Mouse (Mus musculus) intestine, embryonic 14.5 days (tissue): ENCODE data around the gene Tubgcp2. TPM values are rescaled to one million over a fixed set of nuclear protein-coding genes. Genes with fewer than 3 reads are reported as not detected.

Experiments used
- ATAC-seq: fragments of 200-750 bp; cut with Nextera tagmentation; replicated peaks from 2 replicates; pipeline ENCODE4 v1.8.0; 2017; ENCODE audit warnings: low read depth, moderate number of reproducible peaks, moderate TSS enrichment, moderate library complexity; ENCODE audit not compliant: low FRiP score, low TSS enrichment
- DNase-seq: peaks from one replicate; pipeline ENCODE4 v3.0.0-alpha.2; 2018; ENCODE audit warnings: low spot score
- H3K27ac ChIP-seq: fragments of 300-500 bp; sonication (generic); 2 replicates; pipeline ENCODE4 v1.5.1; 2014; ENCODE audit warnings: low read depth, mild to moderate bottlenecking, control low read depth
- H3K27me3 ChIP-seq: fragments of 300-500 bp; sonication (generic); replicated peaks from 2 replicates; pipeline ENCODE4 v1.6.1; 2014; ENCODE audit warnings: low read length, control low read depth; ENCODE audit not compliant: control insufficient read depth, insufficient read depth
- H3K36me3 ChIP-seq: fragments of 300-500 bp; sonication (generic); 2 replicates; pipeline ENCODE4 v1.6.1; 2014; ENCODE audit warnings: low read length, control low read depth; ENCODE audit not compliant: control insufficient read depth, insufficient read depth
- H3K4me1 ChIP-seq: fragments of 300-500 bp; sonication (generic); replicated peaks from 2 replicates; pipeline ENCODE4 v1.6.1; 2014; ENCODE audit warnings: low read length, control low read depth, mixed read lengths; ENCODE audit not compliant: control insufficient read depth, insufficient read depth
- H3K4me2 ChIP-seq: fragments of 300-500 bp; sonication (generic); 2 replicates; pipeline ENCODE4 v1.6.1; 2014; ENCODE audit warnings: low read length
- H3K4me3 ChIP-seq: fragments of 300-500 bp; sonication (generic); 2 replicates; pipeline ENCODE4 v1.5.1; 2014; ENCODE audit warnings: low read depth, low read length, control low read depth, mixed read lengths
- H3K9ac ChIP-seq: fragments of 300-500 bp; sonication (generic); 2 replicates; pipeline ENCODE4 v1.6.1; 2014; ENCODE audit warnings: mild to moderate bottlenecking, low read length
- H3K9me3 ChIP-seq: fragments of 300-500 bp; sonication (generic); 2 replicates; pipeline ENCODE4 v1.6.1; 2016; ENCODE audit warnings: low read length, control low read depth; ENCODE audit not compliant: control insufficient read depth
- WGBS: fragments of 180-500 bp; shearing (Covaris S2); extraction: QIAGEN DNeasy Blood & Tissue Kit; methylation state at CpG from one replicate; pipeline ENCODE4 v1.1.7; 2014; 5-methylcytosine and 5-hydroxymethylcytosine counted together
- polyA plus RNA-seq: library from polyadenylated mRNA; unstranded; fragments of >200 nt; fragmentation: Nextera tagmentation; extraction: Ambion mirVana; gene quantifications from 2 replicates; pipeline ENCODE4 v1.2.1, GENCODE M21; 2014

Tubgcp2 gene
- polyA plus RNA-seq, 1 experiment from 2014 or later, result 56.0 TPM

DNA sequence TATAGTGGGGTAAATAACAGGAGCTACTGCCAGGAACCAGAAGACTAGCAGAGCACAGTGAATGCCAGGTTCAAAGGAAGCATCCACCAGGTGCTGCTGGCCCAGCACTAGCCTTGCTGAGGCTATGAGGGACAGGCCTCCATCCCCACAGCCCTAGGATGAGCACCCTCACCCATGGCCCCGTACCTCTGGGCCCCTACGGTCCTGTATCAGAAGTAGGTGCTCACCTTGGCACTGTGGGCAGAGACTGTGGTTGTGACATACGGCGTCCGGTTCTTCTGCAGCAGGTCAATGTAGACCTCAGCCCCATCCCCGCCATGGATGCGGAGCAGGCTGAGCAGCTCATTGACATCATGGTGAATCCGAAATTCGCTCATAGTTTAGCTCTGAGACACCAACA is 3.1 kb downstream of the Tubgcp2 start:
- WGBS, result 94% methylated on average over 9 of the region's 9 CpGs
- ATAC-seq (no peak), DNase-seq (no peak)
- H3K4me3 ChIP-seq, result no peak overlapping the region
- H3K4me2 ChIP-seq, result no peak overlapping the region
- no peak overlapping the region for H3K9ac ChIP-seq
- H3K36me3 ChIP-seq, result peaks cover 56% of the 10 kb centered on the region
- H3K27ac ChIP-seq, result no peak overlapping the region
- H3K4me1 ChIP-seq, result peaks cover 13% of the 10 kb centered on the region
- H3K9me3 ChIP-seq, result no peaks in the 10 kb centered on the region
- H3K27me3 ChIP-seq, result no peaks in the 10 kb centered on the region

- Histone ChIP-seq H3K4me2 (no peak overlapping the region), H3K36me3 (peaks cover 61% of the 10 kb centered on the region), H3K4me3 (no peak overlapping the region), H3K27ac (no peak overlapping the region), H3K9ac (no peak overlapping the region), H3K4me1 (peaks cover 13% of the 10 kb centered on the region), H3K27me3 (no peaks in the 10 kb centered on the region), H3K9me3 (no peaks in the 10 kb centered on the region)
- ATAC-seq (no peak), DNase-seq (no peak)
- 93% methylated on average over 10 of the region's 10 CpGs for WGBS
Observed at GRCm38 (mm10) chr7:140032366-140032765, 4.1 kb downstream of the Tubgcp2 start.

DNA sequence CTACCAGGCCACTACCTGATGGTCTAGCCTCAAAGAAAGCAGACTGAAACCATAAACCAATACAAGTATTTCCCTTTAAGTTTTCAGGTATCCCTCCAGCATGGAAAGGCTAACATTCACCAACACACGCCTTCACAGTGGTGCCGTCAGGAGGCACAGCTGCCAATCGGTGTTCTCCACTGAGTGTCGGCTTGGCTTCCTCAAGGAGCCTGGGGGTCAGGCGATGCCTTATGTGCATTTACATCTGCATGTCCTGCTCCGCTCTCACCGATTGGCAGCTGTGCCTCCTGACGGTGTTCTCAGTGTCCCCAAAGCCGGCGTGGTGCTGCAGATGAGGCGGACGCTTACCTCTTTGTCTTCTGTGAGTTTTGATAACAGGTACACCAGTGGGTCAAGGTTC is 4.7 kb downstream of the Tubgcp2 start:
- H3K4me2 ChIP-seq, result no peak overlapping the region
- peaks cover 61% of the 10 kb centered on the region for H3K36me3 ChIP-seq

GRCm38 (mm10) chr7:140011336-140011735 is 25.1 kb downstream of the Tubgcp2 start:
- WGBS, result 96% methylated on average over 17 of the region's 17 CpGs
- ATAC-seq, result no peak

More for the DNA sequence above, 4.7 kb downstream of the Tubgcp2 start:
- no peaks in the 10 kb centered on the region for H3K27me3 ChIP-seq
- DNase-seq (no peak), ATAC-seq (no peak)
- H3K4me1 ChIP-seq, result peaks cover 8% of the 10 kb centered on the region
- no peak overlapping the region for H3K4me3 ChIP-seq
- 94% methylated on average over 12 of the region's 12 CpGs for WGBS
- H3K27ac ChIP-seq, result no peak overlapping the region
- no peak overlapping the region for H3K9ac ChIP-seq
- no peaks in the 10 kb centered on the region for H3K9me3 ChIP-seq

GRCm38 (mm10) chr7:140007781-140008180 is 28.7 kb downstream of the Tubgcp2 start:
- Histone ChIP-seq H3K9me3 (no peaks in the 10 kb centered on the region), H3K4me1 (no peaks in the 10 kb centered on the region), H3K27ac (no peak overlapping the region), H3K4me3 (no peak overlapping the region), H3K27me3 (no peaks in the 10 kb centered on the region), H3K9ac (no peak overlapping the region), H3K36me3 (peaks cover 58% of the 10 kb centered on the region), H3K4me2 (no peak overlapping the region)
- DNase-seq (no peak), ATAC-seq (no peak)
- WGBS, result 96% methylated on average over 9 of the region's 9 CpGs

More at GRCm38 (mm10) chr7:140011336-140011735, 25.1 kb downstream of the Tubgcp2 start:
- no peaks in the 10 kb centered on the region for H3K4me1 ChIP-seq
- no peak overlapping the region for H3K9ac ChIP-seq
- DNase-seq, result no peak
- H3K9me3 ChIP-seq, result no peaks in the 10 kb centered on the region
- H3K27me3 ChIP-seq, result no peaks in the 10 kb centered on the region
- peaks cover 27% of the 10 kb centered on the region for H3K36me3 ChIP-seq
- no peak overlapping the region for H3K27ac ChIP-seq
- H3K4me2 ChIP-seq, result no peak overlapping the region
- H3K4me3 ChIP-seq, result no peak overlapping the region

DNA sequence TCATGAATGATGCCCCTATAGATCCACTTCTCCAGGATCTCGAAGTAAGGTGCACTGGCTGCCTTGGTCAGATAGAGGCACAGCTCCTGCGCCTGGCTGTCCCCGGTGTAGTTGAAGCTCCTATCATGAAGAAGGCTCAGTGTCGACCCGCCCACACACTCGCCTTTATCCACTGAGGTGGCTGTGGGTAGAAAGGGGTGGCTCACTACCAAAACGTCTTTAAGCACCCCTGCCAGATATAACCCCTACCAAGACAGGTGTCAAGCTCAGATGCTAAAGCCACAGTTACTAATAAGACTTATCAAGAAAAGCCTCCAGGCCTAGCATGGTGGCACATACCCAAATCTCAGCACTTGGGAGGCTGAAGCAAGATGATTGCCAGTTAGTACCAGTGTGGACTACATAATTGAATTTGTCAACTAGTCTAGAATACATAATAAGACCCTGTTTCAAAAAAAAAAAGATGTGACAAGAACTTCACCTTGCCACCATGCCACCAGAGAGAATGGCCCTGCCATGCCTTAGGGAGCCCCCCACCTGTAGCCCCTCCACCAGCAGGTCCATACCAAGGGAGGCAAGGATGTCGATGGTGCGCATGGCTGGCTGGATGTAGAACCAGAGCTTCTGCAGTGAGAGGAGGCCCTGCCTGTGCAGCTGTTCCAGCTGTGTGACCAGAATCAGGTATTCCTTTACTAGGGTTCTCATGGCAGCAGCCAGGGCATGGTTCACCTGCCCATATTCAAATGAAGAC is 29.4 kb downstream of the Tubgcp2 start:
- no peak overlapping the region for H3K4me3 ChIP-seq
- DNase-seq, result no peak
- H3K27ac ChIP-seq, result no peak overlapping the region
- H3K4me1 ChIP-seq, result no peaks in the 10 kb centered on the region
- 91% methylated on average over 9 of the region's 9 CpGs for WGBS
- H3K4me2 ChIP-seq, result no peak overlapping the region
- H3K27me3 ChIP-seq, result no peaks in the 10 kb centered on the region
- no peak for ATAC-seq
- H3K9me3 ChIP-seq, result no peaks in the 10 kb centered on the region
- H3K9ac ChIP-seq, result no peak overlapping the region
- H3K36me3 ChIP-seq, result peaks cover 66% of the 10 kb centered on the region

DNA sequence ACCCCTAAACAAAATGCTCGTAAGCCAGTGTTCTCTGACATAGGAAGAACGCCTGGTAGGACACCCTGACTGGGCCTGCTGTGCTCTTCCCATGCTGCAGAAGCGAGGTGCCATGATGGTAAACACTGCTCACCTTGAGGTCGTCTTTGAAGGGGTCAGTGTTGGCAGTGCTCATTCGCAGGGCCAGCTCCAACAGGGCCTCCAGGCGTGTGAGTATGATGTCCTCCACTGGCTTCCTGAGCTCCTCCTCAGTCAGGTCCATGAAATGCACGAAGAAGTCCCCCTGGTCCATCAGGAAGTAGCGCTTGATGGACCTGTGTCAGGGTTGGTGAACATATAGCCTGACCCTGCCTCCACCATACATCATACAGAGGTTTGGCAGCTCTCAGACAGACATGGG is 31.8 kb downstream of the Tubgcp2 start:
- H3K4me1 ChIP-seq, result no peaks in the 10 kb centered on the region
- peaks cover 83% of the 10 kb centered on the region for H3K36me3 ChIP-seq
- no peak overlapping the region for H3K9ac ChIP-seq
- 93% methylated on average over 8 of the region's 8 CpGs for WGBS
- no peaks in the 10 kb centered on the region for H3K9me3 ChIP-seq
- ATAC-seq, result no peak
- H3K4me2 ChIP-seq, result no peak overlapping the region
- no peak overlapping the region for H3K4me3 ChIP-seq
- no peak for DNase-seq
- no peak overlapping the region for H3K27ac ChIP-seq
- H3K27me3 ChIP-seq, result no peaks in the 10 kb centered on the region

GRCm38 (mm10) chr7:140001086-140001740 is 35.3 kb downstream of the Tubgcp2 start:
- Histone ChIP-seq H3K9me3 (no peaks in the 10 kb centered on the region), H3K4me3 (no peak overlapping the region), H3K4me1 (no peaks in the 10 kb centered on the region), H3K9ac (no peak overlapping the region), H3K27me3 (no peaks in the 10 kb centered on the region), H3K36me3 (peaks cover 97% of the 10 kb centered on the region), H3K27ac (no peak overlapping the region), H3K4me2 (no peak overlapping the region)
- no peak for ATAC-seq
- no peak for DNase-seq
- 84% methylated on average over 12 of the region's 12 CpGs for WGBS
